Mouse (Mus musculus) right cerebral cortex, postnatal 14 days (tissue): ENCODE results near the gene Tnfaip3.

ENCODE experiments used
- DNase-seq: peaks from one replicate; pipeline ENCODE4 v3.0.0; 2022

Gene Tnfaip3

DNA sequence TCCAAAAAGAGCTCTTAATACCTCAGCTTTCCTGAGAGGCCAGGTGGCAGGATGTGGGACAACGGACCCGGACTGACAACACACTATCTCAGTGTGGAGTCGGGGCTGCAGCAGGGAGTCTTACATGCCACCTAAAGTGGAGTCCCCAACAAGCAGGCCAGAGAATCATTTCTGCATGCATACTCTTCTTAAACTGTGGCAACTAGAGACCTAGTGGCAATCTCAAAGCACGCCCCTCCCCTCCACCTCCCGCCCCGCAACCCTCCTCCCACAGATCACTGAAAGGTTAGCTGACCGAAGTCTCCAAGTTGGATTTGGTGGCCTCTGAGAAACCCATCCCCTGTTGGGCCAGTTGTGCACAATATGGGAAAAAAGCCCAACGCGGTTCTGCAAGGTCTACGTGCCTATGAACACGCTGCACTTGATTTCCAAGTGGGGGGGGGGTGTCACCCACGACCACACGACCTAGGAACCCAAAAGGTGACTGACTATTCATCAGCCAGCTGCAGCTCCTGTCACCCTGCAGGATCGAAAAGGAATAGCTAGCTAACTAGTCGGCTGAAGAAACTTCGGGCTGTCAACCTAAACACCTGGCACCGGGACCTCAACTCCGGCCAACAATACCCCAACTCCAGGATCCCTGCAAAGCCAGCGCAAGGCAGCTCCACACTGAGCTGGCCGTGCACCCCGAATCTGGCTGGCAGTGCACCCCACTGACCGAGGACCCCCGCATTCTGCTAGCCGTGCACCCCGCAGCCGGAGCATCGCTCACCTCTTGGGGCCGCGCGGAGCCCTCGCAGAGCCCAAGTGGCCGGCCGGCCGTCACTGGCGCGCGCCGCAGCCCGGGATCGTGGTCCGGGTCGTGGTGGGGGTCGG is 838 bp downstream of the Tnfaip3 start:
- DNase-seq, result no peak

GRCm38 (mm10) chr10:19013351-19013750 is 2.1 kb downstream of the Tnfaip3 start:
- no peak for DNase-seq

GRCm38 (mm10) chr10:19012616-19013015 is 2.8 kb downstream of the Tnfaip3 start:
- DNase-seq, result no peak

GRCm38 (mm10) chr10:19011832-19012440 is 3.5 kb downstream of the Tnfaip3 start:
- DNase-seq, result no peak

DNA sequence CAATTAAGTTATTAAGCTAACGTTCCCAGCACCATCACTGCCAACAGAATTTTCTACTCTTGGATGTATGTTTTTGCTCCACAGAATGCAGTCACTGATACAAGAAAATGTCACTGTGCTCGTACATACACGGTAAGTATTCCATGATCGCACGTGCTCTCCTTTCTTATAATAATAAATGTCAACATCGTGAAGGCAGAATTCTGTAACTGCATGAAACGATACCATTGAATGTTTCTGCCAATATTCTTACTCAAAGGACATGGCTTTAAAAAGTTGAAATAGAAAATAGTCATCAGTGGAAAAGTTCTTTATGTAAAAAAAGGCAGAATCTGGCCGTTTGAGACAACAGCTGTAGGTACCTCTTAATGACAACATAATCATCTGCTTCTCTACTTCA is 5.0 kb downstream of the Tnfaip3 start:
- DNase-seq, result no peak

DNA sequence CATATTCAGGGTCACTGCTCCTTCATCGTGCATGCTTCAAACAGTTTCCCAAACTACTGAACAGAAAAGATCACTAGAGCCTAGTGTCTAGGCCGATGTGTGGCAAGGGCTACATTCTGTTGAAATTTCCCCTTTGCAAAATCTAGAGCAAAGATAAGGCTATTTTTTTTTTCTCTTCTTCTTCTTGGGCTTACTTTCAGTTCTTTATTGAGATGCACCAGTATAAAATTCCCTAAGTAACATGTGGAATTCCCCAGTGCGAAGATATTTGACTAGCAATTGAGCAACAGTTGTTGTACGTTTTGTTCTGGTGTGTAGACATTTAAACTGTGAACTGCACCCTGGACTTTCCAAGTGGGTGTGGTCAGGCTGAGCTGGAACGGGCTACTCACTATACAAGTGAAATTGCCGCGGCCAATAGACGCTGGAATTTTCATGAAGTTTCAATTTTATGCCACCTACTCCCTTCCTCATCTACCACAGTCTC is 6.2 kb downstream of the Tnfaip3 start:
- DNase-seq, result no peak

DNA sequence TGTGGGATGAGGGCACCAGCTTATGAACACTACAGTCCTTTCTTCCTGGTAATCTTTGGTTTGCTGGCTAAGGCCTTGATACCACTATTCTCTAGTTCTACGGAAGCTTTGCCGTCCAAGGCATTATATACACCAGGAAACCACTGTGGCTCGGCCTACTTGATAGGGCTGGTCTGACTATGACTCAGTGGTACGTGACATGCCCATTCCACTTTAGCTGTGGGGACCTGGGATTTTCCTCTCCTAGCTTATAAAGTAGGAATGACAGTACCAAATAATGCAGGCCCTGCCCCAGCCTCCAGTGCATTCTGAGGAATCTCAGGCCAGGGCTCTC is 6.9 kb downstream of the Tnfaip3 start:
- no peak for DNase-seq

DNA sequence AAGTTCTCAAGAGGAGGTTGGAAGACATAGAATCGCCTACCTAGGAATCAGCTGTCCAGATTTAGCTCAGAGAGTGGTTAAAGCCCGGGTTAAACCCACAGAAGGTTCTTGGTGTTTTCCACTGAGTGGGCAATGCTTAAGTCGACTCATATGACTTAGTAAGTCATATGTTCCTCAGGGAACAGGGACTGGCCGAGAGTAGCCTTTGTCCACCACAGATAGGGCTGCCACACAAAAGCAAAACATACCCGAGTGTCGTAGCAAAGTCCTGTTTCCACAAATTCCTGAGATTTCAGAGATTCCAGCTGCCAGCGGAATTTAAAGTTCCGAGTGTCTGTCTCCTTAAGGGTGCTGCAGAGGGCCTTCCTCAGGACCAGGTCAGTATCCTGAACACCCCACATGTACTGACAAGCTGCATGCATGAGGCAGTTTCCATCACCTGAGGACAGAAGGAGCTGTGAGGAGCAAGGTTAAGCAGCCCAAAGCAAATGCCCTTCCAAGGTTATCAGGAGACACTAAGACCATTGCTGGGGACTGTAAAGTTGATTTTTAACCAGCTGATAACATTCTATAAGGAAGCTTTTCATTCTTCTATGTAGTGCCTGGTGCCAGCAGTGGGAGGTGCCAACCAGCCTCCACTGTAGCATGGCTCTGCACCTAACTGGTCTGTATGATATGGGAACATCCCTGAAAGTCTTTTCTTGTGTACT is 7.4 kb downstream of the Tnfaip3 start:
- no peak for DNase-seq

GRCm38 (mm10) chr10:19002091-19002785 is 13.2 kb downstream of the Tnfaip3 start:
- peak; percentile 32 for DNase-seq

- no peak for DNase-seq
Measured at GRCm38 (mm10) chr10:18999427-18999826, 16.0 kb downstream of the Tnfaip3 start.

DNA sequence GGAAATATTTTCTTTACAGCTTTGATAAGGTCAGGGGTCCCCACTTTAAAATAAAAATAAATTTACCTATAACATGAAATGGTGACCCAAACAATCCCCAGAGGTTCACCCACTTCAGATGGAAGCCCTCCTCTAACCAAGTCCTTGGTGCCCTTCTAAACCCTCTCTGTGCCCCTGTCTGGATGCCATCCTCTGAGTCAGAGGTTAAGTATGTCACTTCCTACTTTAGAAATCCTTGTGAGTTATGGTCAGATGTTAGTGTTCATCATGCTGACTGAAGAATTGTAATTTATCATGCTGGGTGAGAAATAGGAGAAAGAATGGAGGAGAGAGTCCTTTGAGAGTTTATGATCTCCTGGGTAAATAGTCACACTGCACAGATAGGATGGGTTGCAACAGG is 19.1 kb downstream of the Tnfaip3 start:
- DNase-seq, result no peak

DNA sequence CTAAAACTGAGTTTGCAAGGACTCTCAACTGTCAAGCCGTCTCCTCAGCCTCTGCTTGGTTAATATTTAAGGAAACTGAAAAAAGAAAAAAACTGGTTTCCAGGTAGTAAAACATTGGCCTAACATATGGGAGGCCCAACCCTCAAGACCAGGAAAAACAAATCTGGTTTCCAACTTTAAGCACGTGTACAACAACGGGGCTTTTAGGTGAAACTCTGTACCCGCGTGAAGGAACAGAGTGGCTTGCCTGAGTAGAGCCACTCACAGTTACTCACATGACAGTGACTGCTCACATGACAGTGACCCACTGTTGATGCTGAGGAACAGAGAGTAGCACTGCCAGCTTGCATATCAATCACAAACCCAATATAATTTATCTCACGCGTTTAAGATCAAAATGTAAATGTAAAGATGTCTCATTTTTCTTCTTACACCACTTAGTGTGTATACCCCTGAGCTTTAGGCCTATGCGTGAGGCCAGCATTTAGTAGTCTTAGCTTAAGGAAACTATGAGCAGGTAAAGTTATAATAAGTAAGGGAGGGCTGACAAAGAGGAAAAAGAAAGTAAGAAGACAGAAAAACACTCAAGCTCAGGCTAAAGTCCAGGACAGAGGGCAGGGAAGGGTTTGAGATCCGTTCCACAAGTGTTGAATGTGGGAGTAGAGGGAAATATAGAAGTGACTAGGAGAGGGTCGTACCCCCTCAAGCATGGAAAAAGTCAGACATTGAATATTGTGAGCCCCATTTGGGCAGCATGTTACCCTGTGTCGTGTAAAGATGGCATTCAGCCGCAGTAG is 19.8 kb downstream of the Tnfaip3 start:
- no peak for DNase-seq

DNA sequence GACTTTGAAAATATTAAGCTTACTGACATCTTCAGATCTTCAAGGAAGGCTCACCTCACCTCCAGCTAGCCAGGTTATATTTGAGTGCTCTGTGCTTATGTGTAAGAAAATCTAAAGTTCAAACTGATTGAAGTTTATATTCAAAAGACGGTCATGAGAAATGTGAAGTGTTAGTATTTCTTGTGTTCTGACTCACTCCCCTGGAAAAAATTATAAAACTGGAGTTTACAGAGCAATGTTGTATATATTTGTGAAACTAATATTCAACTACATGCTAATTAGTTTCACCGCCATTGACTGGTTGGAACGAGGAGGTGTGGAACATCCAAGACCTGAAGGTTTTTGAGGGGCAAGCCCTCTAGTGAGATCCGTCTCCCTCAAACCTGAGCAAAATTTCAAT is 22.5 kb downstream of the Tnfaip3 start:
- DNase-seq, result no peak

DNA sequence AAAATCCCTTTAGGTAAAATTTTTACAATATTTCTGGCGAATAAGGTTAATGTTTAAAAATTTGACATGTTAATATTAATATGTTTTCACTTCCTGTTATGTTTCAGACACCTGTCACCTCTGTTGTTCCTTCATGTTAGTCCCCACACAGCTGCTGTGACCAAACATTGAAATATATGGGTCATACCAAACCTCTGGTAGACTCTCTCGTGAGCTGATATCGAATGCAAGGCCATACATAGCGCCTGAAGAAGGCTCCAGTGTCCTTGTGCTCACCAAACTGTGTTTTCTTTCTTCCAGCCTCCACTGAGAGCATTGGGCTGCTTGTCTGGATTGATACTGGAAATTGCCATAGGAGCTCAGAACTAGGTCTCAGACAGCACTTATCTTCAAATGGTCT is 24.4 kb downstream of the Tnfaip3 start:
- DNase-seq, result no peak

DNA sequence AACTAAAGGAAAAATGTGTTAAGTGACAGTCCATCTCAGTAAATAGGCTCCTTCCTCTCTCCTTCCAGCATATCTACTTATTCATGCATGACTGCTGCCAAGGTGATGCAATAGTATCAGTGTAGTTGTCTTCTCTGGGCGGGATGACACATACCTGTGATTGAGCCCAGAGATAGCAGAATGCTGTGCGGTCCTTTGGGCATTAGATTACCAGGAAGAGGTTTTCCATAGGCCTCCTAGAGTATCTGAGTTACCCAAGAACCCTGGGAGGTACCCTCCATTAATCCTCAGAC is 27.6 kb downstream of the Tnfaip3 start:
- DNase-seq, result no peak

GRCm38 (mm10) chr10:18987046-18987906 is 28.2 kb downstream of the Tnfaip3 start:
- DNase-seq, result no peak

DNA sequence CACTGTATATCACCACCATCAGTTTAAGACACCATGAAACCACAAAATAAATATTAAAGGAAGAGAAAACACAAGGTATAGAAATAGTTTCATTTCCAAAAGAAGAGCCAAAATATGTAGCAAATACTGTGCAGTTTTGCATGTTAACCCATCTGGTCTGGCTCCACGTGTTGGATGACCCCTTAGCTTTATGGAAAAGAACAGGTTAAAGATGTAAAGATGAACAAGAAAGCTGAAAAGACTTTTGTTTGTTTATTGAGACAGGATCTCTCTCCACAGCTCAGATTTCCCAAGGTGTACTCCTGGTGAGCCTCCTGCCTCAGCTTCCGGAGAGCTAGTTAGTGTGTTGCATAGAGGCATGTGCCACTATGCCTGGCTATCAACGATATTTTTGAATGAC is 29.9 kb downstream of the Tnfaip3 start:
- no peak for DNase-seq

DNA sequence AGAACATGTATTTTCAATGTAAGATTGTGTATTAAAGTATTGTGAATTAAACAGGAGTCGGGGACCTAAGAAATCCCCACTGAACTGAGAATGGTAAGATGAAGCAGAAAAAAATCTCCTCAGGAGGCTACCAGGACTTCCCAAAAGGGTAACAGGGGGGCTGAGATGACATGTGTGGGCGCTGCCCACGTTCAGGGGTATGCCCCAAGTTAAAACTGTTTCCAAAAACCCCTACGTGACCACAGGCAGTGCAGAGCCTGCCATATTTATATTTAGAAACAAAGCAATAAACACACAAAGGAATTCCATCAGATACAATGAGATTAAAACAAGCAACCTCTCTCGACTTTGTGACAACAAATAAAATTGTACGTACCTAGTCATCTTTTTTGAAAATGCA is 31.9 kb downstream of the Tnfaip3 start:
- DNase-seq, result no peak

GRCm38 (mm10) chr10:18974486-18974885 is 41.0 kb downstream of the Tnfaip3 start:
- no peak for DNase-seq

GRCm38 (mm10) chr10:18966893-18967292 is 48.6 kb downstream of the Tnfaip3 start:
- no peak for DNase-seq

GRCm38 (mm10) chr10:18965601-18966000 is 49.9 kb downstream of the Tnfaip3 start:
- DNase-seq, result no peak

DNA sequence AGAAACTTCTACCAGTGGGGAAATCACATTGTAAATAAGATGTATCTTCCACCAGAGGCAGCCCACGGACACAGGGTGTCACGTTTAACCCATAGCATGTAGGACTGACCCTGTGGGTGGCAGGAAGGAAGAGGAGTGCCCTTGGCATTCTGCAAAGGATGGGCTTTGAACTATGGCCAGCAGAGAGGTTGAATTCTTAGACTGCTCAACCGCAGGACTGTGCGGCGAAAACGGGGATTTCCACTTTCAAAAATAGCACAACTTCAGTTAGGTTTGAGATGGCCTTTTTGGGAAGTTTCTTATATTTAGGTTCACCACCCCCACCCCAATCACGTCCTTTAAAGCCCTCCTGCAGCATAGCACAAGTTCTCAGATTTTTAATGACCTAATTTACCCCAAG is 50.6 kb downstream of the Tnfaip3 start:
- no peak for DNase-seq
